Mouse (Mus musculus) heart, postnatal 4 days (tissue): ENCODE data around the gene Magi2. TPM values are rescaled to one million over a fixed set of nuclear protein-coding genes. Genes with fewer than 3 reads are reported as not detected.

ENCODE experiments used
- DNase-seq: peaks from one replicate; pipeline ENCODE4 v3.0.0; 2021
- total RNA-seq, 2 experiments: library from RNA; stranded (reverse); gene quantifications; 2 replicates each; pipeline ENCODE4 v1.2.3; 2021

The Magi2 gene
- total RNA-seq, 2 experiments from 2014 or later: 2.0 to 3.8 TPM

- DNase-seq: no peak
These were observed 520.8 kb downstream of the Magi2 start for GRCm38 (mm10) chr5:19747631-19748030.

GRCm38 (mm10) chr5:19779224-19779623, 552.4 kb downstream of the Magi2 start:
- DNase-seq: no peak

- no peak for DNase-seq
These were observed 553.2 kb downstream of the Magi2 start for GRCm38 (mm10) chr5:19780076-19780475.

GRCm38 (mm10) chr5:19785320-19785719, 558.5 kb downstream of the Magi2 start:
- DNase-seq: no peak

GRCm38 (mm10) chr5:19787522-19788144, 560.8 kb downstream of the Magi2 start:
- no peak for DNase-seq

- no peak for DNase-seq
These were observed 576.4 kb downstream of the Magi2 start for GRCm38 (mm10) chr5:19803052-19803769.

GRCm38 (mm10) chr5:19822502-19822901, 595.7 kb downstream of the Magi2 start:
- no peak for DNase-seq

GRCm38 (mm10) chr5:19825943-19826342, 599.1 kb downstream of the Magi2 start:
- DNase-seq: no peak

- DNase-seq: no peak
These were observed 602.5 kb downstream of the Magi2 start for GRCm38 (mm10) chr5:19829341-19829740.

GRCm38 (mm10) chr5:19862854-19863253, 636.0 kb downstream of the Magi2 start:
- no peak for DNase-seq

GRCm38 (mm10) chr5:19870406-19870805, 643.6 kb downstream of the Magi2 start:
- DNase-seq: no peak

GRCm38 (mm10) chr5:19891693-19892092, 664.9 kb downstream of the Magi2 start:
- DNase-seq: no peak

GRCm38 (mm10) chr5:19895893-19896292, 669.1 kb downstream of the Magi2 start:
- no peak for DNase-seq

- DNase-seq: no peak
These were observed 674.8 kb downstream of the Magi2 start for GRCm38 (mm10) chr5:19901625-19902024.

GRCm38 (mm10) chr5:19906636-19907035, 679.8 kb downstream of the Magi2 start:
- DNase-seq: no peak

GRCm38 (mm10) chr5:19907381-19907982, 680.6 kb downstream of the Magi2 start:
- no peak for DNase-seq

- DNase-seq: no peak
These were observed 681.3 kb downstream of the Magi2 start for GRCm38 (mm10) chr5:19907983-19908705.

GRCm38 (mm10) chr5:19908706-19909060, 681.8 kb downstream of the Magi2 start:
- DNase-seq: no peak

GRCm38 (mm10) chr5:19909071-19909470, 682.2 kb downstream of the Magi2 start:
- no peak for DNase-seq

GRCm38 (mm10) chr5:19909664-19910063, 682.8 kb downstream of the Magi2 start:
- no peak for DNase-seq

- DNase-seq: no peak
These were observed 705.3 kb downstream of the Magi2 start for GRCm38 (mm10) chr5:19932102-19932501.

- no peak for DNase-seq
These were observed 706.4 kb downstream of the Magi2 start for GRCm38 (mm10) chr5:19933190-19933589.

GRCm38 (mm10) chr5:19951102-19951501, 724.3 kb downstream of the Magi2 start:
- DNase-seq: no peak
